In the genomic region with DNA sequence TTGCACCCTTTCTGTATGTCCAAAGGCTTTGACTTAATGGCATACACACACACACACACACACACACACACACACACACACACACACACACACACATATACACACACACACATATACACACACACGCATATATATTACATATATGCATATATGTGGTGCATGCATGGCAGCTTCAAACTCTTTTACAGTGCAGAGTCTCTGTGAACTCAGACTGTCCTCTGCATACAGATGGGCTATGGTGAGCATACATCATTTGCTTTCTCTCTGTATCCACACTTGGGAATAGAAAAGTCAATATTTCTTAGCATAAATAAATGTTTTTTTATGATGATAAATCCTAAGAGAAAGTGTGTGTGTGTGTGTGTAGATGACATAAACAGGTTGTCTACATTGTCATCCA, we compare ENCODE assay signal across 18 mouse cellular contexts.
"Had no signal": no experiment of that assay in that cellular context is flagged by ENCODE, and none has a peak within 500 bp of the region (broad histone marks: within the 10 kb centered on the region; RNA-seq: fewer than 3 reads in every experiment).

No protein-coding gene starts in this region.

- H3K9me3 ChIP-seq: limb, embryonic 10.5 days; liver, embryonic 12.5 days; liver, embryonic 15.5 days; midbrain, embryonic 12.5 days; stomach, embryonic 15.5 days had no signal

- H3K27ac ChIP-seq: limb, embryonic 10.5 days; limb, embryonic 13.5 days; liver, embryonic 12.5 days; liver, embryonic 15.5 days; macrophage; midbrain, embryonic 12.5 days; stomach, embryonic 15.5 days had no signal

- H3K4me1 ChIP-seq: limb, embryonic 13.5 days; liver, embryonic 12.5 days; liver, embryonic 15.5 days; midbrain, embryonic 12.5 days; stomach, embryonic 15.5 days had no signal

- H3K4me3 ChIP-seq: limb, embryonic 10.5 days; limb, embryonic 13.5 days; liver, embryonic 12.5 days; liver, embryonic 15.5 days; midbrain, embryonic 12.5 days; stomach, embryonic 15.5 days had no signal

- H3K4me2 ChIP-seq: limb, embryonic 13.5 days; liver, embryonic 12.5 days; liver, embryonic 15.5 days; midbrain, embryonic 12.5 days; stomach, embryonic 15.5 days had no signal

- H3K27me3 ChIP-seq: limb, embryonic 13.5 days; liver, embryonic 12.5 days; liver, embryonic 15.5 days; midbrain, embryonic 12.5 days; stomach, embryonic 15.5 days had no signal

- ATAC-seq: liver, embryonic 12.5 days; midbrain, embryonic 16.5 days had no signal

- H3K9ac ChIP-seq: limb, embryonic 13.5 days; liver, embryonic 12.5 days; liver, embryonic 15.5 days; midbrain, embryonic 12.5 days; stomach, embryonic 15.5 days had no signal

- H3K36me3 ChIP-seq: limb, embryonic 10.5 days; limb, embryonic 13.5 days; liver, embryonic 12.5 days; liver, embryonic 15.5 days; midbrain, embryonic 12.5 days; stomach, embryonic 15.5 days had no signal

- DNase-seq: kidney, adult 18-20 months; kidney, adult 9 months; kidney, postnatal 14 days; kidney, postnatal 4 days; layer of hippocampus, adult 9-11 months; lung, adult 18-20 months; retina, postnatal 1 day; right cerebral cortex, postnatal 25 days; spleen, adult 18-20 months; thymus, postnatal 25 days had no signal
